Mouse (Mus musculus) cerebellum, adult (tissue): ENCODE results near the gene Prkacb.
"Not testable (repeated sequence)": the region's sequence is repeated elsewhere in the genome, so short reads cannot be mapped to it uniquely, and the experiment has no call there.

Experiments
- ATAC-seq: cut with Nextera tagmentation; 2 replicates; pipeline ENCODE4 v1.9.2; 2017; ENCODE audit warnings: mild to moderate bottlenecking, moderate library complexity, mixed read lengths; ENCODE audit not compliant: insufficient number of reproducible peaks, low FRiP score, low TSS enrichment

The Prkacb gene

GRCm38 (mm10) chr3:146780241-146780640 is 32.5 kb downstream of the Prkacb start:
- no peak for ATAC-seq

- no peak for ATAC-seq
Measured at GRCm38 (mm10) chr3:146778913-146779312, 33.9 kb downstream of the Prkacb start.

- no peak for ATAC-seq
Measured at GRCm38 (mm10) chr3:146778451-146778850, 34.3 kb downstream of the Prkacb start.

GRCm38 (mm10) chr3:146776711-146777110 is 36.1 kb downstream of the Prkacb start:
- no peak for ATAC-seq

GRCm38 (mm10) chr3:146770853-146771252 is 41.9 kb downstream of the Prkacb start:
- peak; percentile 17; the same call in 1 of the 2 replicates for ATAC-seq

- peak; percentile 60 for ATAC-seq
Measured at GRCm38 (mm10) chr3:146769940-146770659, 42.7 kb downstream of the Prkacb start.

GRCm38 (mm10) chr3:146769569-146769939 is 43.2 kb downstream of the Prkacb start:
- ATAC-seq, result no peak

- ATAC-seq, result peak; percentile 86
Measured at GRCm38 (mm10) chr3:146768921-146769320, 43.9 kb downstream of the Prkacb start.

- no peak for ATAC-seq
Measured at GRCm38 (mm10) chr3:146768360-146768759, 44.4 kb downstream of the Prkacb start.

GRCm38 (mm10) chr3:146766701-146767181 is 46.0 kb downstream of the Prkacb start:
- ATAC-seq, result no peak

- ATAC-seq, result no peak
Measured at GRCm38 (mm10) chr3:146766071-146766605, 46.7 kb downstream of the Prkacb start.

- ATAC-seq, result no peak
Measured at GRCm38 (mm10) chr3:146764871-146765529, 47.8 kb downstream of the Prkacb start.

- ATAC-seq, result not testable (repeated sequence)
Measured at GRCm38 (mm10) chr3:146763054-146763453, 49.7 kb downstream of the Prkacb start.

GRCm38 (mm10) chr3:146761276-146761675 is 51.5 kb downstream of the Prkacb start:
- ATAC-seq, result no peak

- ATAC-seq, result no peak
Measured at GRCm38 (mm10) chr3:146757970-146758960, 54.5 kb downstream of the Prkacb start.

- no peak for ATAC-seq
Measured at GRCm38 (mm10) chr3:146754270-146754669, 58.5 kb downstream of the Prkacb start.

- ATAC-seq, result no peak
Measured at GRCm38 (mm10) chr3:146741564-146742202, 71.1 kb downstream of the Prkacb start.

- ATAC-seq, result no peak
Measured at GRCm38 (mm10) chr3:146741158-146741557, 71.6 kb downstream of the Prkacb start.

- not testable (repeated sequence) for ATAC-seq
Measured at GRCm38 (mm10) chr3:146736186-146736585, 76.6 kb downstream of the Prkacb start.

- ATAC-seq, result no peak
Measured at GRCm38 (mm10) chr3:146735657-146736056, 77.1 kb downstream of the Prkacb start.
